Mouse (Mus musculus) midbrain, embryonic 15.5 days (tissue): ENCODE measurements at regions not wholly inside any gene's neighbourhood (a gene's known extent, or its start where the extent isn't known, plus 50 kb on each side); places are given as distances from the start of the nearest gene placed in this dataset.

ENCODE experiments used
- ATAC-seq: fragments of 200-750 bp; cut with Nextera tagmentation; replicated peaks from 2 replicates; pipeline ENCODE4 v1.8.0; 2017; ENCODE audit warnings: moderate TSS enrichment
- H3K27ac ChIP-seq: fragments of 300-500 bp; sonication (generic); 2 replicates; pipeline ENCODE4 v1.5.1; 2015; ENCODE audit warnings: mild to moderate bottlenecking, inconsistent platforms
- H3K27me3 ChIP-seq: fragments of 300-500 bp; sonication (generic); replicated peaks from 2 replicates; pipeline ENCODE4 v1.6.1; 2015; ENCODE audit warnings: inconsistent platforms
- H3K36me3 ChIP-seq: fragments of 300-500 bp; sonication (generic); replicated peaks from 2 replicates; pipeline ENCODE4 v1.6.1; 2015; ENCODE audit warnings: inconsistent platforms
- H3K4me1 ChIP-seq: fragments of 300-500 bp; sonication (generic); 2 replicates; pipeline ENCODE4 v1.6.1; 2015; ENCODE audit warnings: inconsistent platforms
- H3K4me2 ChIP-seq: fragments of 300-500 bp; sonication (generic); 2 replicates; pipeline ENCODE4 v1.6.1; 2015; ENCODE audit warnings: inconsistent platforms, mild to moderate bottlenecking, moderate library complexity
- H3K4me3 ChIP-seq: fragments of 300-500 bp; sonication (generic); 2 replicates; pipeline ENCODE4 v1.5.1; 2015; ENCODE audit warnings: mild to moderate bottlenecking, inconsistent platforms
- H3K9ac ChIP-seq: fragments of 300-500 bp; sonication (generic); 2 replicates; pipeline ENCODE4 v1.6.1; 2015; ENCODE audit warnings: mild to moderate bottlenecking, inconsistent platforms
- H3K9me3 ChIP-seq: fragments of 300-500 bp; sonication (generic); 2 replicates; pipeline ENCODE4 v1.6.1; 2016; ENCODE audit warnings: inconsistent platforms
- WGBS: fragments of 180-500 bp; shearing (Covaris S2); methylation state at CpG from one replicate; pipeline ENCODE4 v1.1.7; 2015; ENCODE audit warnings: mixed read lengths; 5-methylcytosine and 5-hydroxymethylcytosine counted together

DNA sequence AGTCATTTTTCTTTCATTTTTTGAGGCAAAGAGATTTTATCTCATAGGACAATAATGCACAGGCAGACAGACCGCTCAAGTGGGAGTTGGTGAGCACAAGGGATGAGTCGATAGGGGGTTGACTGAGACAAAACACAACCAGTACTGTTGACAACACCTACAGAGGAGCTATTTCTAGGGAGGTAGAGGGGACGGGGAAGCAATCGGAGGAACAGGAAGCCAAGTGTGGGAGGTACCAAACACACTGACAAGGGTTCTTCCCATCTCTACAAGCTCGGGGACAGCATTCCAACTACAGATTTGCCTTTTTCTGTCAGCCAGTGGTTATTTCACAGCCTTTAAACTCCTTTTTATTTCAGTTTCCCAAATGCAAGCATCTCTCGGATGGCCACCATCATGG is 83.3 kb upstream of the AI593442 start:
- no peak overlapping the region for H3K27ac ChIP-seq
- H3K4me2 ChIP-seq = no peak overlapping the region
- ATAC-seq = no peak
- no peaks in the 10 kb centered on the region for H3K27me3 ChIP-seq
- 87% methylated on average over 6 of the region's 6 CpGs for WGBS
- H3K9ac ChIP-seq = no peak overlapping the region
- H3K36me3 ChIP-seq = no peaks in the 10 kb centered on the region
- no peak overlapping the region for H3K4me3 ChIP-seq
- no peaks in the 10 kb centered on the region for H3K4me1 ChIP-seq
- H3K9me3 ChIP-seq = no peaks in the 10 kb centered on the region

- 85% methylated on average over 5 of the region's 5 CpGs for WGBS
- Histone ChIP-seq H3K4me1 (no peaks in the 10 kb centered on the region), H3K9me3 (no peaks in the 10 kb centered on the region), H3K27ac (no peak overlapping the region), H3K27me3 (no peaks in the 10 kb centered on the region), H3K9ac (no peak overlapping the region), H3K4me2 (no peak overlapping the region), H3K4me3 (no peak overlapping the region), H3K36me3 (no peaks in the 10 kb centered on the region)
- ATAC-seq = no peak
Measured at GRCm38 (mm10) chr9:52761257-52761656, 81.7 kb upstream of the AI593442 start.

DNA sequence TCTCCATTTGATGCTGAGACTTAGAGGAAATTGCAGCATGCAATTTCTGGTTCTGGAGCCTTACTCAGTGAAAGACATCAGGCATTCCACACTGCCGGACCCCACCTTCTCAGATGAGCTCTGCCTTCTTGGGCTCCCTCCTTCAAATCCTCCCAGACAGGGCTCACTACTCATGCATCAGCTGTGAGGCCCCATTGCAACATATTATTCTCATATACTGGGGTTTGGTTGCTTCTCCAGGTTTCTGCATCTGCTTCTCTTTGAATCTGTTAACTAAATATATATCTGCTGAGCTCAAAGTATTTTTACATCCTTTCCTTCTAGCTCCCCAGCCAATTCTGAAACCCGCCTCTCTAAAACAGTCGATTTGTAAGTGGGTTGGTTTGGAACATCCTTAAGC is 68.8 kb upstream of the AI593442 start:
- Histone ChIP-seq H3K4me2 (no peak overlapping the region), H3K4me3 (no peak overlapping the region), H3K27me3 (no peaks in the 10 kb centered on the region), H3K9me3 (no peaks in the 10 kb centered on the region), H3K9ac (no peak overlapping the region), H3K4me1 (no peaks in the 10 kb centered on the region), H3K36me3 (no peaks in the 10 kb centered on the region), H3K27ac (no peak overlapping the region)
- 88% methylated on average over 3 of the region's 3 CpGs for WGBS
- no peak for ATAC-seq

DNA sequence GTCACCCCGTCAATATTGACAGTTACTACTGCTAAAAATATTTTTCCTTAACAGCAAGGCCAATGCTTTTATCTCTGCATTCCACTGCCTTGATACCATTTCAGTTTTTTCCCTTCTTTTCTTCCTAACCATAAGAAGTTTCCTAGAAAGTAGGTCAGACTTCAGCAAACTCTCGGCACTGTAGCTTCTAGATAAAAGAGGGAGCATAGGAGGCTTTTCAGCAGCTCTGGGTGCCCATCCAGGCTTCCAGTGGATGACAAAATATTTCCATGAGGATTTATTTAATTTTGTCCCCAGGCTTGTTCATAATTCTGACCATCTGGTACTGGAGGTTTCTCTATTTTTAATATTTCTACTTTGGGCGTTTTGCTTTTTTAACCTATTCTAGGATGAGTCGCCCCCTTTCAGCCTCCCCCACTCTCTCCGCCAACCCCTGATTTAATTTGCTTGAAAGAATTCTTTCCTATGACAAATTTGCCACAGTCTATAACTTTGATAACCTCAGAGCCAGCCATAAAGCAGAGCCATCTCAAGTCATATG is 59.0 kb upstream of the AI593442 start:
- no peak overlapping the region for H3K9ac ChIP-seq
- no peaks in the 10 kb centered on the region for H3K4me1 ChIP-seq
- no peak for ATAC-seq
- H3K36me3 ChIP-seq = no peaks in the 10 kb centered on the region
- no peak overlapping the region for H3K4me3 ChIP-seq
- no peak overlapping the region for H3K4me2 ChIP-seq
- H3K27ac ChIP-seq = no peak overlapping the region
- 87% methylated on average over 5 of the region's 5 CpGs for WGBS
- H3K27me3 ChIP-seq = no peaks in the 10 kb centered on the region
- H3K9me3 ChIP-seq = no peaks in the 10 kb centered on the region
